ENCODE assay signal across 7 mouse cellular contexts in genomic region chr13:99343876-99344598, GRCm38 (mm10). TPM values are rescaled to one million over a fixed set of nuclear protein-coding genes. Genes with fewer than 3 reads are reported as not detected.
DNase-seq lines count a peak whose midpoint lies in the region; ATAC-seq and TF ChIP-seq lines count a peak whose summit lies in the region.

No protein-coding gene starts in this region.

- peak in 1 of 2 experiments; percentile 14 for DNase-seq in spleen, adult 2 months (ENCODE audit: low read depth in 1 of 2, low spot score in 2 of 2)
- DNase-seq in spleen, postnatal 14 days (ENCODE audit: low spot score in 2 of 2), result no peak
- peak; percentile 12 for DNase-seq in kidney, postnatal 14 days
- DNase-seq in right cerebral cortex, postnatal 25 days, result no peak
- DNase-seq in gastrocnemius, adult 18-20 months (ENCODE audit: low spot score), result no peak

- H3K4me3 ChIP-seq in spleen, adult 2 months (ENCODE audit: extremely low read depth, insufficient read depth, insufficient read length), result peak overlapping the region; percentile 94
- H3K4me3 ChIP-seq in embryonic fibroblast, embryonic 13.5 days (ENCODE audit: insufficient read depth, low read length), result peak overlapping the region; percentile 87
- H3K4me3 ChIP-seq in neural tube, embryonic 12.5 days, result peak overlapping the region; percentile 84

- no peaks in the 10 kb centered on the region for H3K9me3 ChIP-seq in neural tube, embryonic 12.5 days

- TF ChIP-seq POLR2A in spleen, adult 2 months (IDR thresholded peaks at IDR 0.05; ENCODE audit: low read depth, low read length), result no peak
- TF ChIP-seq POLR2A in embryonic fibroblast, embryonic 13.5 days (IDR thresholded peaks at IDR 0.05; ENCODE audit: low read depth, low read length), result no peak

- TF ChIP-seq CTCF in spleen, adult 2 months (IDR thresholded peaks at IDR 0.05; ENCODE audit: extremely low read depth, insufficient read depth, insufficient read length, insufficient replicate concordance), result no peak
- no peak for TF ChIP-seq CTCF in embryonic fibroblast, embryonic 13.5 days (IDR thresholded peaks at IDR 0.05; ENCODE audit: borderline replicate concordance, insufficient read depth, low read length)

- peaks cover 16% of the 10 kb centered on the region for H3K36me3 ChIP-seq in spleen, adult 2 months (ENCODE audit: control insufficient read depth, insufficient read depth, low read length)
- H3K36me3 ChIP-seq in neural tube, embryonic 12.5 days, result peaks cover 47% of the 10 kb centered on the region

- peak overlapping the region; percentile 79 for H3K4me2 ChIP-seq in neural tube, embryonic 12.5 days (replicated peaks)

- peak overlapping the region; percentile 81 for H3K27ac ChIP-seq in spleen, adult 2 months (ENCODE audit: insufficient read depth, low read length)
- H3K27ac ChIP-seq in embryonic fibroblast, embryonic 13.5 days (ENCODE audit: insufficient read depth, low read length), result peak overlapping the region; percentile 47
- H3K27ac ChIP-seq in neural tube, embryonic 12.5 days, result peak overlapping the region; percentile 46; the same call in 1 of the 2 replicates

- H3K9ac ChIP-seq in neural tube, embryonic 12.5 days, result peak overlapping the region; percentile 83

- no peaks in the 10 kb centered on the region for H3K27me3 ChIP-seq in spleen, adult 2 months (ENCODE audit: control insufficient read depth, insufficient read depth, low read length)
- no peaks in the 10 kb centered on the region for H3K27me3 ChIP-seq in neural tube, embryonic 12.5 days (replicated peaks)

- H3K4me1 ChIP-seq in spleen, adult 2 months (ENCODE audit: control insufficient read depth, insufficient read depth, insufficient read length), result no peaks in the 10 kb centered on the region
- no peaks in the 10 kb centered on the region for H3K4me1 ChIP-seq in embryonic fibroblast, embryonic 13.5 days (ENCODE audit: control insufficient read depth, insufficient read depth, low read length)
- H3K4me1 ChIP-seq in neural tube, embryonic 12.5 days, result peaks cover 14% of the 10 kb centered on the region

- ATAC-seq in neural tube, embryonic 12.5 days (ENCODE audit: low FRiP score, low read depth), result peak; percentile 81

- WGBS in spleen, adult 2 months, result 1% methylated on average over 30 of the region's 30 CpGs
- WGBS in neural tube, embryonic 12.5 days, result 3% methylated on average over 29 of the region's 30 CpGs

RNA-seq across cellular contexts. Expression of gene Ptcd2, which starts 0.5 kb away (rescaled TPM):
- 12.1 and 12.3 TPM in 2 replicates for polyA plus RNA-seq in spleen, adult 2 months (2012; rRNA removed)
- polyA plus RNA-seq in embryonic fibroblast, embryonic 13.5 days (2011; ENCODE audit: insufficient read length, low read depth, missing spikeins), result 19.7 and 23.2 TPM in 2 replicates
- polyA plus RNA-seq in neural tube, embryonic 12.5 days (2016; fragmentation: Nextera tagmentation; extraction: Ambion mirVana), result 45.3 and 47.3 TPM in 2 replicates
- 10 to 100 TPM; 24.7 to 25.2 TPM for total RNA-seq in gastrocnemius, adult 18-20 months (2021)

RNA-seq across cellular contexts. Expression of gene Mrps27, which starts 0.5 kb away (rescaled TPM):
- polyA plus RNA-seq in spleen, adult 2 months (2012; rRNA removed), result 6.7 and 9.0 TPM in 2 replicates
- polyA plus RNA-seq in embryonic fibroblast, embryonic 13.5 days (2011; ENCODE audit: insufficient read length, low read depth, missing spikeins), result 20.8 and 26.1 TPM in 2 replicates
- 45.9 and 49.4 TPM in 2 replicates for polyA plus RNA-seq in neural tube, embryonic 12.5 days (2016; fragmentation: Nextera tagmentation; extraction: Ambion mirVana)
- 10 to 100 TPM; 25.2 to 26.0 TPM for total RNA-seq in gastrocnemius, adult 18-20 months (2021)
